Mouse (Mus musculus) cerebellum, adult 9-10 months (tissue): Measurements from ENCODE around the gene Sult1a1.
A peak's percentile ranks its signal among the peaks of the same experiment; 100 is the strongest.

Source experiments
- DNase-seq: peaks from one replicate; pipeline ENCODE4 v3.0.0; 2022

The Sult1a1 gene

GRCm38 (mm10) chr7:126655695-126656094 is 20.5 kb downstream of the Sult1a1 start:
- no peak for DNase-seq

- DNase-seq, result no peak
Measured at GRCm38 (mm10) chr7:126653991-126654390, 22.2 kb downstream of the Sult1a1 start.

GRCm38 (mm10) chr7:126650852-126651251 is 25.4 kb downstream of the Sult1a1 start:
- DNase-seq, result no peak

- DNase-seq, result peak; percentile 93
Measured at GRCm38 (mm10) chr7:126649231-126650051, 26.8 kb downstream of the Sult1a1 start, which contains the start of gene Sgf29. Sgf29 (plus strand) TSS chr7:126649309.

GRCm38 (mm10) chr7:126648486-126648885 is 27.7 kb downstream of the Sult1a1 start:
- peak; percentile 44 for DNase-seq

GRCm38 (mm10) chr7:126645708-126646107 is 30.5 kb downstream of the Sult1a1 start:
- no peak for DNase-seq

- DNase-seq, result no peak
Measured at GRCm38 (mm10) chr7:126644914-126645313, 31.3 kb downstream of the Sult1a1 start.

- no peak for DNase-seq
Measured at GRCm38 (mm10) chr7:126644345-126644744, 31.9 kb downstream of the Sult1a1 start.

- peak; percentile 71 for DNase-seq
Measured at GRCm38 (mm10) chr7:126643244-126643617, 33.0 kb downstream of the Sult1a1 start.

GRCm38 (mm10) chr7:126642545-126643243 is 33.5 kb downstream of the Sult1a1 start:
- DNase-seq, result no peak

- DNase-seq, result no peak
Measured at GRCm38 (mm10) chr7:126636733-126637520, 39.3 kb downstream of the Sult1a1 start.

- DNase-seq, result no peak
Measured at GRCm38 (mm10) chr7:126635375-126635774, 40.9 kb downstream of the Sult1a1 start.

- no peak for DNase-seq
Measured at GRCm38 (mm10) chr7:126632478-126632877, 43.8 kb downstream of the Sult1a1 start.

GRCm38 (mm10) chr7:126630824-126631518 is 45.3 kb downstream of the Sult1a1 start, which contains the start of gene Nupr1:
Nupr1 (minus strand) TSS chr7:126630861.
- no peak for DNase-seq

GRCm38 (mm10) chr7:126629915-126630314 is 46.3 kb downstream of the Sult1a1 start:
- DNase-seq, result no peak

- no peak for DNase-seq
Measured at GRCm38 (mm10) chr7:126628111-126628510, 48.1 kb downstream of the Sult1a1 start.

- DNase-seq, result no peak
Measured at GRCm38 (mm10) chr7:126625807-126626600, 50.2 kb downstream of the Sult1a1 start.

- no peak for DNase-seq
Measured at GRCm38 (mm10) chr7:126625369-126625768, 50.9 kb downstream of the Sult1a1 start.

- no peak for DNase-seq
Measured at GRCm38 (mm10) chr7:126624774-126625173, 51.5 kb downstream of the Sult1a1 start.

- no peak for DNase-seq
Measured at GRCm38 (mm10) chr7:126623381-126623780, 52.9 kb downstream of the Sult1a1 start.
